Mouse (Mus musculus): ENCODE measurements around the gene Rgl2. TPM values are rescaled to one million over a fixed set of nuclear protein-coding genes. Genes with fewer than 3 reads are reported as not detected.

Gene Rgl2
- polyA plus RNA-seq, 1 experiment from 2014 or later, result 44.7 TPM

DNA sequence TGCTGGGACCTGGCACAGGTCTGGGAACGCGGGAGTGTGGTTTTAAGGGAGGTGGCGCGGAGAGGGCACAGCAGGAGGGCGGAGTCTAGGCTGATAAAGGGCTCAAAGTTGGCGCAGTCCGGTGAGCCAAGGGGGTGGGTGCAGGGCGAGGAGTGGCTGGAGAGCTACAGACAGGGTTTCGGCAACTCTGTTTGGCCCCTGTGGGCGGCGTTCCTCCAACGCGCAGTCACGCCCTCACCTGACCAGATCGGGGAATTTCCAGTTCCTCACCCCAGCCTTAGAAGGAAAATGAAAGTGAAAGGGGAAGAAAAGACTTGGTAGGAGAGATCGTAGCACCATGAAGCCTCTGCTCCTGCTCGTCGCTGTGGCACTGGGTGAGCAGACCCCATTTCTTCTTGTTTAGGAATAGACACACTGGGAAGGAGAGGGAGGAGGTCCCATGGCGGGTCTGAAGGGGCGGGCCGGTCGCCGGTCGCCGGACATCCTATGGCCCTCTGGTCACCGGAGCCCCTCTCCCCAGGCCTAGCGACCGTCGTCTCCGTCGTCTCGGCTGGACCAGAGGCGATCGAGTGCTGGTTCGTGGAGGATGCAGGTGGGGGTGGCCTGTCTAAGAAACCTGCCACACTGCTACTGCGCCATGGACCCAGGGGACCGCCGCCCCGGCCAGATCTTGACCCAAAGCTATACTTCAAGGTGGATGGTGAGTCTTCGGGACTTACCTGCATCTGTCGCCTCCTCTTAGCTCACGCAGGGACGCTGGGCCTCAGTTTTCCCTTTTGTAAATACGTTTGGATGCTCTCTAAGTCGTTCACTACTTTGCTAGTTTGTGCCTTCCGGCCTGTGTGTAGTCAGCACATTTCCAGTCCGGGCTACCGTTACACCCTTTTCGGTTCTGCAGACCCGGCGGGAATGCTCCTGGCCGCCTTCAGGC is 9.7 kb upstream of the Rgl2 start:
- peaks cover 23% of the 10 kb centered on the region for H3K4me1 ChIP-seq (ENCODE audit: control insufficient read depth, insufficient read depth, low read length)
- H3K9me3 ChIP-seq (replicated peaks; ENCODE audit: control insufficient read depth, low read length), result no peaks in the 10 kb centered on the region
- peak; percentile 67 for ATAC-seq (ENCODE audit: insufficient read depth, low FRiP score)
- WGBS, result under 1% methylated on average over 52 of the region's 52 CpGs
- H3K36me3 ChIP-seq (ENCODE audit: control insufficient read depth, insufficient read depth, low read length), result 0 out of 2 replicates have a peak, but pooled peaks cover 4% of the 10 kb centered on the region
- H3K27ac ChIP-seq (ENCODE audit: low read length), result peak overlapping the region; percentile 86
- H3K4me3 ChIP-seq (replicated peaks; ENCODE audit: low read length), result peak overlapping the region; percentile 66
- no peaks in the 10 kb centered on the region for H3K27me3 ChIP-seq (ENCODE audit: control insufficient read depth, insufficient read depth, low read length)
- H3K4me2 ChIP-seq (ENCODE audit: low read depth, low read length), result peak overlapping the region; percentile 98
- H3K9ac ChIP-seq (ENCODE audit: low read length), result peak overlapping the region; percentile 78

DNA sequence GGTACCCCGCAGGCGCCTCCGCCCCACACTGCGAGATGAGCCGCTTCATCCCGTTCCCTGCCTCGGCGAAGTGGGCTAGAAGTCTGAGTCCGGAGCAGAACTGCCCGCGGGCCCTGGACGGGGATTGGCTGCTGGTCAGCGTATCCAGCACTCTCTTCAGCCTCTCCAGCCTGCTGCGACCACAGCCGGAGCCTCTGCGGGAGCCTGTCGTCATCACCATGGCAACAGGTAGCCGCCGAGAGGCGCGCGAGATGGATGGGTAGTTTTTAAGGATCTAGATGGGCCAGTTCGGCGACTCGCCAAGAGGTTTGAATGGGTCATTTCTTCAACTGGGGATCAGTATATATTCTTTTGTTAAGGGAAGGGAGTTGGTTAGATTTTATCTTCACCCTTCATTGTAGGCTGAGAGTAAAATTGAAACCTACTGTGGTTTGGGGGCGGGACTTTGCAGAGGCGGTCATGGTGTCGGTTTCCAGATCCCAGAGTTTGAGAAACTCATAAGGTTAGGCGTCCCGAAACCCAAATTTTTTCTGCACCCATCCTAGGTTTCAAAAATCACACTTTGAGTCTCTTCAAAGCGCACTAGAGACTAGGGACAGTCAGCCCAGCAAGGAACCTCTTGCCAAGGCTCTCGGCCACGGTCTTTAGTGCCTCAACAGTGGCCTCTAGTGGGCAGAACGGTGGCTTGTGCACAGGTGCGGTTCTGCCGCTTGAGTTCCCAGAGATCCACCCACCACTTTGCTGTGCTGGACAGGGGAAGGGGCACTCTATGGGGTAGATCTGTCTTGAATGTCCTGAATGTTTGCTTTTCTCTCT is 8.9 kb upstream of the Rgl2 start:
- H3K27me3 ChIP-seq (ENCODE audit: control insufficient read depth, insufficient read depth, low read length), result no peaks in the 10 kb centered on the region
- H3K36me3 ChIP-seq (ENCODE audit: control insufficient read depth, insufficient read depth, low read length), result 0 out of 2 replicates have a peak, but pooled peaks cover 4% of the 10 kb centered on the region
- H3K27ac ChIP-seq (ENCODE audit: low read length), result peak overlapping the region; percentile 86
- no peaks in the 10 kb centered on the region for H3K9me3 ChIP-seq (replicated peaks; ENCODE audit: control insufficient read depth, low read length)
- peaks cover 18% of the 10 kb centered on the region for H3K4me1 ChIP-seq (ENCODE audit: control insufficient read depth, insufficient read depth, low read length)
- peak; percentile 16; the same call in 1 of the 2 replicates for ATAC-seq (ENCODE audit: insufficient read depth, low FRiP score)
- peak overlapping the region; percentile 66 for H3K4me3 ChIP-seq (replicated peaks; ENCODE audit: low read length)
- peak overlapping the region; percentile 78 for H3K9ac ChIP-seq (ENCODE audit: low read length)
- peak overlapping the region; percentile 98 for H3K4me2 ChIP-seq (ENCODE audit: low read depth, low read length)
- WGBS, result under 1% methylated on average over 36 of the region's 36 CpGs

DNA sequence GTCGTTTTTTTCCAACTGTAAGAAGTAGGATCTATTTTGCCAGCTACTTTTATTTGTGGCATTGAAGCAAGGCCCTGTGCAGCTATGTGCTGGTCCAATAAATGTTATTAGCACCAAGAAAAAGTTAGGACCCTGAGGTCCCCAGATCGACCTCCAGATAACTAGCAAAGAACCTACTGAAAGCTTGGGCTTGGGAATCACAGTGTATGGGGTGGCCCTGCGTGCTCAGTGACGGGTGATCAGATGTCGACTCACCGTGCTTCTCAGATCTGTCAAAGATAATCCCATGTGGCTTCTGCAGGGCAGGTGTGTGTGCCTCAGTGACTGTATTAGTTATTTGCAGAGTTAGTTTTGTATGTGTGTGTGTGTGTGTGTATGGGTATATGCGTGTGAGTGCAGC is 8.0 kb upstream of the Rgl2 start:
- H3K4me3 ChIP-seq (replicated peaks; ENCODE audit: low read length), result no peak overlapping the region
- 83% methylated on average over 7 of the region's 7 CpGs for WGBS
- H3K27me3 ChIP-seq (ENCODE audit: control insufficient read depth, insufficient read depth, low read length), result no peaks in the 10 kb centered on the region
- no peaks in the 10 kb centered on the region for H3K9me3 ChIP-seq (replicated peaks; ENCODE audit: control insufficient read depth, low read length)
- 0 out of 2 replicates have a peak, but pooled peaks cover 4% of the 10 kb centered on the region for H3K36me3 ChIP-seq (ENCODE audit: control insufficient read depth, insufficient read depth, low read length)
- no peak overlapping the region for H3K9ac ChIP-seq (ENCODE audit: low read length)
- H3K4me1 ChIP-seq (ENCODE audit: control insufficient read depth, insufficient read depth, low read length), result peaks cover 18% of the 10 kb centered on the region
- ATAC-seq (ENCODE audit: insufficient read depth, low FRiP score), result no peak
- no peak overlapping the region for H3K4me2 ChIP-seq (ENCODE audit: low read depth, low read length)
- no peak overlapping the region for H3K27ac ChIP-seq (ENCODE audit: low read length)

DNA sequence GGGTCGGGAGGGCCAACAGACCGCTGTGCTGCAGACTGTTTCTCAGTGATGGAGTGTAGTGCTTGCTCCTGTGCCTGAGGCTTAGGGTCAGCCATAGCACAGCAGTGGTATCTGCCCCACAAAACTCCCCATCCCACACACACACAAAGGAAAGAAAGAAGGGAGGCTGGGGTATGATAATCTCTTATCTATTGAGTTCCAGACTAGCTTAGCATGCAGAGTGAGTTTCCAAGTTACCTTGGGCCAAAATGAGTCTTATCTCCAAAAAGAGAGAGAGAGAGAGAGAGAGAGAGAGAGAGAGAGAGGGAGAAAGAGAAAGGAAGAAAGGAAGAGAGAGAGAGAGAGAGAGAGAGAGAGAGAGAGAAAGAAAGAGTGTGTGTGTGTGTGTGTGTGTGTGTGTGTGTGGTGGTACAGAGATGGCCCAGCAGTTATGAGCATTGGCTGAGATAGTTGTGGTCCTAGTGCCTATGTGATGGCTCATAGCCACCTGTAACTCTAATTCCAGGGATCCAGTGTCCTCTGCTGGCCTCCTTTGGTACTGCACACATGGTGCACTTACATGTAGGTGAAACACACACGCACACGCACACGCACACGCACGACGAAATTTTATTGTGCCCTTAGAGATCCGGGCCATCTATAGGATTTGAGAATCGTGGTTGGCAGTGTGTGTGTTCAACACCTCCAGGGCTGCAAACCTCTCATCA is 4.6 kb upstream of the Rgl2 start:
- Histone ChIP-seq H3K27me3 (ENCODE audit: control insufficient read depth, insufficient read depth, low read length) (no peaks in the 10 kb centered on the region), H3K4me1 (ENCODE audit: control insufficient read depth, insufficient read depth, low read length) (peaks cover 10% of the 10 kb centered on the region), H3K9me3 (replicated peaks; ENCODE audit: control insufficient read depth, low read length) (no peaks in the 10 kb centered on the region), H3K4me3 (replicated peaks; ENCODE audit: low read length) (no peak overlapping the region), H3K36me3 (ENCODE audit: control insufficient read depth, insufficient read depth, low read length) (no peaks in the 10 kb centered on the region), H3K9ac (ENCODE audit: low read length) (no peak overlapping the region), H3K27ac (ENCODE audit: low read length) (no peak overlapping the region), H3K4me2 (ENCODE audit: low read depth, low read length) (no peak overlapping the region)
- ATAC-seq (ENCODE audit: insufficient read depth, low FRiP score), result no peak
- 88% methylated on average over 10 of the region's 10 CpGs for WGBS

DNA sequence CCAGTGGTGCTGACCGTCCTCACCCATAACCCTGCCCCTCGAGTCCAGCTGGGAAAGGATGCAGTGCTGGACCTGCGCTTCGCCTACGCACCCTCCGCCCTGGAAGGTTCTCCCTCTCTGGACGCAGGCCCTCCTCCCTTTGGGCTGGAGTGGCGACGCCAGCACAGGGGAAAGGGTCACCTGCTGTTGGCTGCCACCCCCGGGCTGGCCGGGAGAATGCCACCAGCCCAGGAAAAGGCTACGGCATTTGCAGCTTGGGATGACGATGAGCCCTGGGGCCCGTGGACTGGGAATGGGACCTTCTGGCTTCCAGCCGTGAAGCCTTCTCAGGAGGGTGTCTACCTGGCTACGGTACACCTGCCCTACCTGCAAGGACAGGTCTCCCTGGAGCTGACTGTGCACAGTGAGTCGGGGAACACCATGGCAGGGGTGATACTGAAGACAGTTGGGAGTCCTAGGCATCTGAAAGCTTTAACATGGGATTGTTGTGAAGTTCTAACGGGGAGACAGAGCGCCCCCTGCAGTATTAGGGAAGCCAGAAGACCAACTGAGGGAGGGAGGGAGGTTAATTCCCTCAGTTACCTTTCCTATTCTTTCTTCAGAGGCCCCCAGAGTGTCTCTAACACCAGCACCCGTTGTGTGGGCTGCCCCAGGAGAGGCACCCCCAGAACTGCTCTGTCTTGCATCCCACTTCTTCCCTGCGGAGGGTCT is 3.8 kb upstream of the Rgl2 start:
- no peaks in the 10 kb centered on the region for H3K27me3 ChIP-seq (ENCODE audit: control insufficient read depth, insufficient read depth, low read length)
- no peak overlapping the region for H3K4me2 ChIP-seq (ENCODE audit: low read depth, low read length)
- no peaks in the 10 kb centered on the region for H3K9me3 ChIP-seq (replicated peaks; ENCODE audit: control insufficient read depth, low read length)
- no peaks in the 10 kb centered on the region for H3K36me3 ChIP-seq (ENCODE audit: control insufficient read depth, insufficient read depth, low read length)
- H3K27ac ChIP-seq (ENCODE audit: low read length), result no peak overlapping the region
- no peak overlapping the region for H3K9ac ChIP-seq (ENCODE audit: low read length)
- 82% methylated on average over 21 of the region's 21 CpGs for WGBS
- H3K4me3 ChIP-seq (replicated peaks; ENCODE audit: low read length), result no peak overlapping the region
- ATAC-seq (ENCODE audit: insufficient read depth, low FRiP score), result no peak
- H3K4me1 ChIP-seq (ENCODE audit: control insufficient read depth, insufficient read depth, low read length), result peaks cover 10% of the 10 kb centered on the region

DNA sequence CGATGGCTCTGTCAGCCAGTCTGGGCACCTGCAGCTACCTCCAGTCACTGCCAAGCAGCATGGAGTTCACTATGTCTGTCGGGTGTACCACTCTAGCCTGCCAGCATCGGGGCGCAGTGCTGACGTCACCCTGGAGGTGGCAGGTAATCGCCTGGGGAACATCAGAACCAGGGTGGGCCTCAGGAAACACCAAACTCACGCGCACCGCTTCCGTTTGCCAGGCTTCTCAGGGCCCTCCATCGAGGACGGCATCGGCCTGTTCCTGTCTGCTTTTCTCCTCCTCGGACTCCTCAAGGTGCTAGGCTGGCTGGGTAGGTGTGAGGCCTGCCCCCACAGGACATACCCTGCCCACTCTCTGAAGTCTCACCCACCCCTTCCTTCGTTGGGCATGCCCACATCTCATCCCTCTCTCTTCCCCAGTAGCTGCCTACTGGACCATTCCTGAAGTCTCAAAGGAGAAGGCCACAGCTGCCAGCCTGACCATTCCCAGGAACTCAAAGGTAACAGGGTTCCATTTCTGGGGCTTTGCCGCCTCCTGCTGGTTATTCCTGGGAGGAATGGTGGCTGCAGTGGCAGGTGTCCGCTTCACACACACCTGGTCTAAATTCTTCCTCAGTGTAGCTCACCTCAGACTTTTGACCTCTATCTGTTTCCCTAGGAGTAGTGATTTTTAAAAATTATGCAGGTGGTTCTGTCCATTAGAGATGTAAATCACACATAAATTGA is 3.0 kb upstream of the Rgl2 start:
- Histone ChIP-seq H3K9me3 (replicated peaks; ENCODE audit: control insufficient read depth, low read length) (no peaks in the 10 kb centered on the region), H3K4me2 (ENCODE audit: low read depth, low read length) (no peak overlapping the region), H3K4me1 (ENCODE audit: control insufficient read depth, insufficient read depth, low read length) (peaks cover 17% of the 10 kb centered on the region), H3K36me3 (ENCODE audit: control insufficient read depth, insufficient read depth, low read length) (no peaks in the 10 kb centered on the region), H3K27ac (ENCODE audit: low read length) (no peak overlapping the region), H3K9ac (ENCODE audit: low read length) (no peak overlapping the region), H3K27me3 (ENCODE audit: control insufficient read depth, insufficient read depth, low read length) (no peaks in the 10 kb centered on the region), H3K4me3 (replicated peaks; ENCODE audit: low read length) (no peak overlapping the region)
- ATAC-seq (ENCODE audit: insufficient read depth, low FRiP score), result no peak
- WGBS, result 74% methylated on average over 17 of the region's 17 CpGs

DNA sequence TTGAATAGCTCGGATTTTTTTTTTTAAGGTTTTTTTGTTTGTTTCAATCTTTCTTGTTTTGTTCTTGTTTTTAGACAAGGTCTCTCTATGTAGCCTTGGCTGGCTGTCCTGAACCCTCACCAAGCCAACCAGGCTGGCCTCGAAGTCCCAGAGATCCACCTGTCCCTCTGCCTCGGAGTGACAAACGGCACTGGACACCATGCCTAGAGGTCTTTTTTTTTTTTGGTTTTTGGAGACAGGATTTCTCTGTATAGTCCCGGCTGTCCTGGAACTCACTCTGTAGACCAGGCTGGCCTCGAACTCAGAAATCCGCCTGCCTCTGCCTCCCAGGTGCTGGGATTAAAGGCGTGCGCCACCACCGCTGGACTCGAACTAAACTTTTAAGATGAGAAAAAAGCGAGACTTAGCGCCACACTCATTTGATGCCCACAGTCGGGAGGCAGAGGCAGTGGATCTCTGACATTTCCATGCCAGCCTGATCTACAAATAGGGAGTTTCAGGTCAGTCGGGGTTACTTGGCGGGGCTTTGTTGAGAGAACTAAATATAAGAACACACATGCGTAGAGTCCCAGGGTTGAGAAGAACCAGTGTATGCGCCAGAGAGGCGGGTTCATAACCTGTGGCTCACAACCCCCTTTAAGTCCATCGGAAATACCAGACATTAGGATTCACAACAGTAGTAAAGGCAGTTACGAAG is 944 bp upstream of the Rgl2 start:
- Histone ChIP-seq H3K4me2 (ENCODE audit: low read depth, low read length) (peak overlapping the region; percentile 68), H3K36me3 (ENCODE audit: control insufficient read depth, insufficient read depth, low read length) (no peaks in the 10 kb centered on the region), H3K9me3 (replicated peaks; ENCODE audit: control insufficient read depth, low read length) (no peaks in the 10 kb centered on the region), H3K27ac (ENCODE audit: low read length) (no peak overlapping the region), H3K27me3 (ENCODE audit: control insufficient read depth, insufficient read depth, low read length) (no peaks in the 10 kb centered on the region), H3K9ac (ENCODE audit: low read length) (peak overlapping the region; percentile 82), H3K4me1 (ENCODE audit: control insufficient read depth, insufficient read depth, low read length) (peaks cover 19% of the 10 kb centered on the region), H3K4me3 (replicated peaks; ENCODE audit: low read length) (peak overlapping the region; percentile 63)
- WGBS, result 58% methylated on average over 21 of the region's 21 CpGs
- ATAC-seq (ENCODE audit: insufficient read depth, low FRiP score), result no peak

All from stomach, embryonic 16.5 days (tissue).